Mouse (Mus musculus) limb, embryonic 11.5 days (tissue): Measurements from ENCODE around the gene Schip1. TPM values are rescaled to one million over a fixed set of nuclear protein-coding genes. Genes with fewer than 3 reads are reported as not detected.
A peak's percentile ranks its signal among the peaks of the same experiment; 100 is the strongest.

Source experiments
- ATAC-seq: fragments of 200-750 bp; cut with Nextera tagmentation; 2 replicates; pipeline ENCODE4 v1.8.0; 2017; ENCODE audit warnings: low read depth; ENCODE audit not compliant: insufficient number of reproducible peaks, low FRiP score, low TSS enrichment
- DNase-seq: peaks from one replicate; pipeline ENCODE4 v3.0.0-alpha.2; 2015; ENCODE audit warnings: low spot score
- H3K27ac ChIP-seq: fragments of 300-500 bp; sonication (generic); replicated peaks from 2 replicates; pipeline ENCODE4 v1.5.1; 2014; ENCODE audit warnings: low read depth, mild to moderate bottlenecking, low read length
- H3K27me3 ChIP-seq: fragments of 300-500 bp; sonication (generic); 2 replicates; pipeline ENCODE4 v1.6.1; 2014; ENCODE audit warnings: mild to moderate bottlenecking, low read length, mixed read lengths; ENCODE audit not compliant: control insufficient read depth, insufficient read depth
- H3K36me3 ChIP-seq: fragments of 300-500 bp; sonication (generic); 2 replicates; pipeline ENCODE4 v1.6.1; 2014; ENCODE audit warnings: mild to moderate bottlenecking, low read length, moderate library complexity, mixed read lengths; ENCODE audit not compliant: control insufficient read depth, insufficient read depth
- H3K4me1 ChIP-seq: fragments of 300-500 bp; sonication (generic); 2 replicates; pipeline ENCODE4 v1.6.1; 2014; ENCODE audit warnings: low read length, mixed read lengths; ENCODE audit not compliant: control insufficient read depth, insufficient read depth
- H3K4me2 ChIP-seq: fragments of 300-500 bp; sonication (generic); 2 replicates; pipeline ENCODE4 v1.6.1; 2014; ENCODE audit warnings: low read depth, mild to moderate bottlenecking, moderate library complexity; ENCODE audit not compliant: severe bottlenecking
- H3K4me3 ChIP-seq: fragments of 300-500 bp; sonication (generic); 2 replicates; pipeline ENCODE4 v1.5.1; 2014; ENCODE audit warnings: low read depth, low read length
- H3K9ac ChIP-seq: fragments of 300-500 bp; sonication (generic); 2 replicates; pipeline ENCODE4 v1.6.1; 2014; ENCODE audit warnings: mild to moderate bottlenecking, low read length
- H3K9me3 ChIP-seq: fragments of 300-500 bp; sonication (generic); 2 replicates; pipeline ENCODE4 v1.6.1; 2016; ENCODE audit warnings: low read length; ENCODE audit not compliant: control insufficient read depth
- WGBS: fragments of 180-500 bp; shearing (Covaris S2); extraction: QIAGEN DNeasy Blood & Tissue Kit; methylation state at CpG from one replicate; pipeline ENCODE4 v1.1.7; 2014; 5-methylcytosine and 5-hydroxymethylcytosine counted together
- polyA plus RNA-seq: library from polyadenylated mRNA; unstranded; fragments of >200 nt; fragmentation: Nextera tagmentation; extraction: Ambion mirVana; gene quantifications from 2 replicates; pipeline ENCODE4 v1.2.1, GENCODE M21; 2014

The Schip1 gene
- polyA plus RNA-seq, 1 experiment from 2014 or later, result 34.9 TPM

DNA sequence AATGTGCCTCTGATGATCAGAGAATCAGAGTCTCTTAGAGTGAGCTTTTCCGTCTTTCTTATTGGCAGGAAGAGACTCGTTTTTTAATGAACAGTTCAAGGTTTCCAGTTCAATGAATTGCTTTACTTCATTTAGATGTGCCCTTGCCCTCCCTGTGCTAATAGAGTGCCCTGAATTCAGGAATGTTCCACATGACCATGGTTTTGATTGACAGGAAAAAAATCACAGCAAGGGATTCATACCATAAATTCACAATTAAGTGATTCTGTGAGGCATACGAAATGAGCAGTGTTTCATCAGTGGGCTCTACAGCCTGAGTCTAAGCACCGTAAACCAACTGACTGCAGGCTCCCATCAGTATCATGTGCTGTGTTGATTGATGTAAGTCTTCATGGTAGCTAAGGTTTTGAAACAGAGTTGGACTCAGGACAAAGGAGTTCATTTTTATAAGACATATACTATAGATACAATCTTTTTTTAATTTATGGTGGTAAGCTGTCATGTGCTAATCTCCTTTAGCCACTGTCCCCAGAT is 139.4 kb downstream of the Schip1 start:
- H3K27ac ChIP-seq, result no peak overlapping the region
- no peak for DNase-seq
- H3K36me3 ChIP-seq, result no peaks in the 10 kb centered on the region
- H3K4me3 ChIP-seq, result no peak overlapping the region
- H3K27me3 ChIP-seq, result no peaks in the 10 kb centered on the region
- H3K4me2 ChIP-seq, result no peak overlapping the region
- no peaks in the 10 kb centered on the region for H3K9me3 ChIP-seq
- H3K4me1 ChIP-seq, result 0 out of 2 replicates have a peak, but pooled peaks cover 3% of the 10 kb centered on the region
- WGBS, result 76% methylated on average over 4 of the region's 4 CpGs
- no peak overlapping the region for H3K9ac ChIP-seq
- ATAC-seq, result no peak

DNA sequence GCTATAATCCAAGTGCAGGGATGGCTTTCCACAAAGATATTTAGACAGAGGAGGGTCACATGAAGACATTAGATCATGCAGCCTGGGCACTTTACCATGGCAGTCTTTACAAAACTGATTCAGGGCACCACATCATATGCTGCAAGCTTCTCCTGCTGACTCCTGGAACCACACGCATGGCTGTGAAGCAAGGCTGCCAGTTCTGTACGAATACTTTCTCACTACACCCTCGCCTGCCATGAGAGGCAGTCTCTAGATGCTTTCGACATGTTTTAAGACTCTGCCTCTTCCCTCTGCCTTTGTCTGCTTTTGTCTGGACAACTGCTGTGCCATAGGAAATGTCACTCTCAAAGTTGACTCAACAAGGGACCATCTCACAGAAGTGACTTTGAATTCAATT is 145.8 kb downstream of the Schip1 start:
- Histone ChIP-seq H3K9ac (no peak overlapping the region), H3K27me3 (no peaks in the 10 kb centered on the region), H3K4me3 (no peak overlapping the region), H3K9me3 (no peaks in the 10 kb centered on the region), H3K4me1 (0 out of 2 replicates have a peak, but pooled peaks cover 3% of the 10 kb centered on the region), H3K4me2 (no peak overlapping the region), H3K27ac (no peak overlapping the region), H3K36me3 (no peaks in the 10 kb centered on the region)
- no peak for DNase-seq
- no peak for ATAC-seq
- WGBS, result 85% methylated on average over 4 of the region's 4 CpGs

- DNase-seq (no peak), ATAC-seq (no peak)
- H3K36me3 ChIP-seq, result no peaks in the 10 kb centered on the region
- H3K4me3 ChIP-seq, result no peak overlapping the region
- H3K27ac ChIP-seq, result no peak overlapping the region
- no peak overlapping the region for H3K9ac ChIP-seq
- H3K4me2 ChIP-seq, result no peak overlapping the region
- H3K27me3 ChIP-seq, result no peaks in the 10 kb centered on the region
- WGBS, result 93% methylated on average over 3 of the region's 3 CpGs
- no peaks in the 10 kb centered on the region for H3K4me1 ChIP-seq
- H3K9me3 ChIP-seq, result no peaks in the 10 kb centered on the region
Observed at GRCm38 (mm10) chr3:68221452-68221851, 156.8 kb downstream of the Schip1 start.

DNA sequence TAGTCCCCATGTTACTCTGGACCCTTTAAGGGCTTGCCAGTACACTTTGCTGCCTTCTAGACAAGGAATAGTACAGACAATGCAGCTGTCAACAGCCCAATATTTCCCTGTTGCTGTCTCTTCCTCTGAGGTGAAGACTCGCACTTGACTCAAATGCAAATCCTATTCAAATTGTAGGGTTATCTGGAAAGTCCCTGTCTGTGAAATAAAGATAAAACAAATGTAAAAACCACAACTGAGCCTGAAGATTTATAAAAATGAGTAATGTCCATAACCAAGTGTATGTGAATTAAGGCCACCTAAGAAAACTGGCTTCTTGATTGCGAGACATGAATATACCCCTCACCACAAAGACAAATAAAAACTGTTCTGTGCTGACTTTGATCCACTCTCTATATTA is 175.3 kb downstream of the Schip1 start:
- DNase-seq, result no peak
- Histone ChIP-seq H3K9me3 (no peaks in the 10 kb centered on the region), H3K4me3 (no peak overlapping the region), H3K36me3 (no peaks in the 10 kb centered on the region), H3K9ac (no peak overlapping the region), H3K4me2 (no peak overlapping the region), H3K27ac (no peak overlapping the region), H3K27me3 (no peaks in the 10 kb centered on the region), H3K4me1 (0 out of 2 replicates have a peak, but pooled peaks cover 3% of the 10 kb centered on the region)
- WGBS, result 93% methylated on average over 2 of the region's 2 CpGs
- no peak for ATAC-seq

DNA sequence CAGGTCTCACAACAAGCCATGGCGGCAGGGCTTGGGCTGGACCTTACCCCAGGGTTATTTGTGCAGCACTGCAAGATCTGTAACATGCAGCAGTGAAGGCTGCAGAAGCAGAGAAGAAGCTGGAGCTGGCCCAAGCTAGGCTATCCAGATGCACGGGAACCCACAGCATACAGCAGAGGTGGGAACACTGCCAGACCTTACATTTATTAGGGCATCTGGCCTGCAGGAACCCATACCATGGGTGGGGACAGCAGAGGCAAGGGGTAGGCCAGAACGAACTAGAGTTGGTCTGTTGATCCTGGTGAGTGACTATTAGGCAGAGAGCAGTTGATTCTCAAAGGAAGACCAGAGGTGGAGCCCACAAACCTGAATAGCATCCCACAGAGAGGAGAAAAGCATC is 178.6 kb downstream of the Schip1 start:
- peak; percentile 24 for DNase-seq
- H3K27ac ChIP-seq, result no peak overlapping the region
- H3K27me3 ChIP-seq, result no peaks in the 10 kb centered on the region
- H3K4me1 ChIP-seq, result 0 out of 2 replicates have a peak, but pooled peaks cover 3% of the 10 kb centered on the region
- no peak for ATAC-seq
- no peaks in the 10 kb centered on the region for H3K36me3 ChIP-seq
- 57% methylated on average over 3 of the region's 3 CpGs for WGBS
- H3K9ac ChIP-seq, result no peak overlapping the region
- H3K4me3 ChIP-seq, result no peak overlapping the region
- no peak overlapping the region for H3K4me2 ChIP-seq
- no peaks in the 10 kb centered on the region for H3K9me3 ChIP-seq

- no peak overlapping the region for H3K9ac ChIP-seq
- no peak overlapping the region for H3K27ac ChIP-seq
- no peak overlapping the region for H3K4me2 ChIP-seq
- no peak for ATAC-seq
- no peaks in the 10 kb centered on the region for H3K27me3 ChIP-seq
- H3K4me1 ChIP-seq, result 0 out of 2 replicates have a peak, but pooled peaks cover 3% of the 10 kb centered on the region
- no peaks in the 10 kb centered on the region for H3K36me3 ChIP-seq
- DNase-seq, result no peak
- 87% methylated on average over 4 of the region's 4 CpGs for WGBS
- H3K9me3 ChIP-seq, result no peaks in the 10 kb centered on the region
- no peak overlapping the region for H3K4me3 ChIP-seq
Observed at GRCm38 (mm10) chr3:68246154-68246553, 181.6 kb downstream of the Schip1 start.

- Histone ChIP-seq H3K27me3 (no peaks in the 10 kb centered on the region), H3K27ac (no peak overlapping the region), H3K4me2 (no peak overlapping the region), H3K36me3 (no peaks in the 10 kb centered on the region), H3K4me1 (no peaks in the 10 kb centered on the region), H3K9me3 (no peaks in the 10 kb centered on the region), H3K4me3 (no peak overlapping the region), H3K9ac (no peak overlapping the region)
- no peak for DNase-seq
- no peak for ATAC-seq
- WGBS, result 74% methylated on average over 2 of the region's 2 CpGs
Observed at GRCm38 (mm10) chr3:68250589-68250988, 186.0 kb downstream of the Schip1 start.

DNA sequence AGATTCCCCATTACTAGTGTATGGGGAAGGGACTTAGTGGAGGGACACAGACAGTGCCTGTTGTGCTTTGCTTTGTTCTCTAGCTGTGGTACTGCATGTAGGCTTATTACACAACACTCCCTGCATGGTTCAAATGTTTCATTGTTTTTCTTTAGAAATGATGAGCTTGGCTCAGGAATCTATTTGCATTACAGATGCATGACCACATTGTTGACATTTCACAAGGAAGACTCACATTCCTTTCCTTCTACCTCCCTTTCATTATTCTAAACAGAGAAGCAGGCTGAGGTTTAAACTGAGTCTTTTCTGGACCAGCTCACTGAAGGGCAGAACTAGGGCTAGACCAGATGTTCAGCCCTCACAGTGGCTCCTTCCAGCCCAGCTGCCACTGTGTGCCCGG is 187.7 kb downstream of the Schip1 start:
- Histone ChIP-seq H3K4me2 (no peak overlapping the region), H3K4me1 (no peaks in the 10 kb centered on the region), H3K9ac (no peak overlapping the region), H3K9me3 (no peaks in the 10 kb centered on the region), H3K36me3 (no peaks in the 10 kb centered on the region), H3K27ac (no peak overlapping the region), H3K27me3 (no peaks in the 10 kb centered on the region), H3K4me3 (no peak overlapping the region)
- ATAC-seq, result no peak
- WGBS, result 69% methylated on average over 1 of the region's 1 CpGs
- DNase-seq, result no peak

DNA sequence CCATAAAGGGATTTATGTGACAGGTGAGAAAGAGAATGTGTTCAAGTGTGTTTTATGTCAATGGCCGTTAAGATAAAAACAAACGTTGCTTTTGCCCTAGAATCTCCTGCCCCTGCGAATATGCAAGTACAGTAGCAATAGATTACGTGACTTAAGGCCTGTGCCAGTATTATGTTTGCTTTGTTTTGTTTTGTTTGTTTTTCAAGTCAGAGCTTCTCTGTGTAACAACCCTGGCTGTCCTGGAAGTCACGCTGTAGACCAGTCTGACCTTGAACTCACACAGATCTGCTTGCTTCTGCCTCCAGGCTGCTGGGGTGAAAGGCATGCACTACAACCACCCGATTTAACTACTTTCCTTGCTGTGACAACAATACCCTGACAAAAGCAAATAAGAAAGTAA is 197.7 kb downstream of the Schip1 start:
- Histone ChIP-seq H3K27me3 (no peaks in the 10 kb centered on the region), H3K4me2 (no peak overlapping the region), H3K4me1 (no peaks in the 10 kb centered on the region), H3K36me3 (no peaks in the 10 kb centered on the region), H3K9ac (no peak overlapping the region), H3K27ac (no peak overlapping the region), H3K9me3 (no peaks in the 10 kb centered on the region), H3K4me3 (no peak overlapping the region)
- no peak for ATAC-seq
- no peak for DNase-seq
- WGBS, result 68% methylated on average over 6 of the region's 6 CpGs
